In genomic region chr1:167292447-167292846, GRCm38 (mm10) we compare ENCODE assay signal across 9 mouse cellular contexts. TPM values are rescaled to one million over a fixed set of nuclear protein-coding genes. Genes with fewer than 3 reads are reported as not detected.
DNase-seq lines count a peak whose midpoint lies in the region; ATAC-seq and TF ChIP-seq lines count a peak whose summit lies in the region.
"Had no signal": no experiment of that assay in that cellular context is flagged by ENCODE, and none has a peak within 500 bp of the region (broad histone marks: within the 10 kb centered on the region; RNA-seq: fewer than 3 reads in every experiment).

No protein-coding gene starts in this region.

- no peaks in the 10 kb centered on the region for H3K27me3 ChIP-seq in heart, embryonic 11.5 days (ENCODE audit: control insufficient read depth, insufficient read depth, low read length)
- no peaks in the 10 kb centered on the region for H3K27me3 ChIP-seq in kidney, postnatal 0 days (ENCODE audit: insufficient read depth, low read length)
- no peaks in the 10 kb centered on the region for H3K27me3 ChIP-seq in thymus, adult 2 months (ENCODE audit: control insufficient read depth, insufficient read depth, low read length)

- DNase-seq in gastrocnemius, postnatal 10 days = peak; percentile 33
- DNase-seq in kidney, postnatal 0 days (ENCODE audit: low spot score) = peak; percentile 92
- peak; percentile 56 for DNase-seq in lung, postnatal 14 days
- no peak for DNase-seq in cerebellum, postnatal 10 days
- no peak for DNase-seq in thymus, adult 2 months
- no peak for DNase-seq in frontal cortex, postnatal 10 days (ENCODE audit: low spot score in 2 of 2)
- DNase-seq: right cerebral cortex, postnatal 25 days had no signal

- 0 out of 2 replicates have a peak overlapping the region, but pooled peaks have one; percentile 28 for H3K9ac ChIP-seq in heart, embryonic 11.5 days (ENCODE audit: low read depth, low read length)
- H3K9ac ChIP-seq in kidney, postnatal 0 days (ENCODE audit: low read depth, low read length) = no peak overlapping the region
- H3K9ac ChIP-seq: embryonic facial prominence, embryonic 12.5 days had no signal

- TF ChIP-seq POLR2A in thymus, adult 2 months (IDR thresholded peaks at IDR 0.05; ENCODE audit: control insufficient read depth, extremely low read depth, insufficient read depth, low read length, poor library complexity) = no peak

- no peaks in the 10 kb centered on the region for H3K36me3 ChIP-seq in heart, embryonic 11.5 days (ENCODE audit: control insufficient read depth, insufficient read depth, low read length)
- no peaks in the 10 kb centered on the region for H3K36me3 ChIP-seq in kidney, postnatal 0 days (ENCODE audit: insufficient read depth, low read length)
- no peaks in the 10 kb centered on the region for H3K36me3 ChIP-seq in thymus, adult 2 months (ENCODE audit: control insufficient read depth, insufficient read depth, low read length)
- H3K36me3 ChIP-seq: embryonic facial prominence, embryonic 12.5 days had no signal

- ATAC-seq in heart, embryonic 11.5 days (replicated peaks; ENCODE audit: insufficient number of reproducible peaks, low FRiP score, low TSS enrichment) = peak; percentile 49; the same call in 1 of the 2 replicates
- peak; percentile 65 for ATAC-seq in kidney, postnatal 0 days (replicated peaks; ENCODE audit: low FRiP score, low read depth)

- peaks cover 12% of the 10 kb centered on the region; the same call in 1 of the 2 replicates for H3K4me1 ChIP-seq in heart, embryonic 11.5 days (ENCODE audit: control insufficient read depth, insufficient read depth, low read length)
- 0 out of 2 replicates have a peak, but pooled peaks cover 7% of the 10 kb centered on the region for H3K4me1 ChIP-seq in kidney, postnatal 0 days (replicated peaks; ENCODE audit: insufficient read depth, low read length)
- H3K4me1 ChIP-seq in thymus, adult 2 months (replicated peaks; ENCODE audit: control insufficient read depth, insufficient read depth, low read length) = peaks cover 3% of the 10 kb centered on the region

- no peaks in the 10 kb centered on the region for H3K9me3 ChIP-seq in heart, embryonic 11.5 days (replicated peaks; ENCODE audit: control insufficient read depth, low read length)
- no peaks in the 10 kb centered on the region for H3K9me3 ChIP-seq in kidney, postnatal 0 days (replicated peaks; ENCODE audit: low read length)
- H3K9me3 ChIP-seq: embryonic facial prominence, embryonic 12.5 days had no signal

- no peak; the same call in 1 of the 2 replicates for TF ChIP-seq CTCF in kidney, postnatal 0 days (IDR thresholded peaks at IDR 0.05; ENCODE audit: low read depth)
- TF ChIP-seq CTCF in thymus, adult 2 months (IDR thresholded peaks at IDR 0.05; ENCODE audit: borderline replicate concordance, control insufficient read depth, extremely low read depth, insufficient read depth, low read length, poor library complexity) = no peak

- no peak overlapping the region for H3K4me3 ChIP-seq in heart, embryonic 11.5 days (ENCODE audit: low read depth, low read length)
- no peak overlapping the region for H3K4me3 ChIP-seq in kidney, postnatal 0 days (replicated peaks; ENCODE audit: low read depth, low read length)
- no peak overlapping the region for H3K4me3 ChIP-seq in thymus, adult 2 months (ENCODE audit: control insufficient read depth, insufficient read depth, low read length)
- H3K4me3 ChIP-seq: embryonic facial prominence, embryonic 12.5 days had no signal

- no peak overlapping the region for H3K27ac ChIP-seq in heart, embryonic 11.5 days (ENCODE audit: low read depth, low read length)
- no peak overlapping the region; the same call in 1 of the 2 replicates for H3K27ac ChIP-seq in kidney, postnatal 0 days
- H3K27ac ChIP-seq in thymus, adult 2 months (ENCODE audit: control insufficient read depth, insufficient read depth, low read length) = no peak overlapping the region
- H3K27ac ChIP-seq: embryonic facial prominence, embryonic 12.5 days had no signal

- 8% methylated on average over 11 of the region's 11 CpGs for WGBS in heart, embryonic 11.5 days (ENCODE audit: insufficient replicate concordance)
- 14% methylated on average over 11 of the region's 11 CpGs for WGBS in kidney, postnatal 0 days
- WGBS in thymus, adult 2 months = 80% methylated on average over 11 of the region's 11 CpGs

- H3K4me2 ChIP-seq in heart, embryonic 11.5 days = peak overlapping the region; percentile 42
- no peak overlapping the region for H3K4me2 ChIP-seq in kidney, postnatal 0 days (ENCODE audit: low read length)
- H3K4me2 ChIP-seq: embryonic facial prominence, embryonic 12.5 days had no signal

RNA-seq across cellular contexts. Expression of gene Uck2, which starts 7.3 kb away (rescaled TPM):
- total RNA-seq in gastrocnemius, postnatal 10 days (2021) = 10 to 100 TPM; 25.1 to 32.1 TPM
- polyA plus RNA-seq in heart, embryonic 11.5 days (2014; fragmentation: Nextera tagmentation; extraction: Ambion mirVana) = 66.6 and 71.2 TPM in 2 replicates
- 50.9 and 51.0 TPM in 2 replicates for polyA plus RNA-seq in kidney, postnatal 0 days (2015; fragmentation: Nextera tagmentation; extraction: Ambion mirVana)
- polyA plus RNA-seq in thymus, adult 2 months (2012; rRNA removed) = 107 and 117 TPM in 2 replicates

RNA-seq across cellular contexts. Expression of gene Tmco1, which starts 15.7 kb away (rescaled TPM):
- 10 to 100 TPM; 42.8 to 43.2 TPM for total RNA-seq in gastrocnemius, postnatal 10 days (2021)
- 96.1 and 98.9 TPM in 2 replicates for polyA plus RNA-seq in heart, embryonic 11.5 days (2014; fragmentation: Nextera tagmentation; extraction: Ambion mirVana)
- polyA plus RNA-seq in kidney, postnatal 0 days (2015; fragmentation: Nextera tagmentation; extraction: Ambion mirVana) = 134 and 137 TPM in 2 replicates
- 31.7 and 44.9 TPM in 2 replicates for polyA plus RNA-seq in thymus, adult 2 months (2012; rRNA removed)

RNA-seq across cellular contexts. Expression of gene Aldh9a1, which starts 57.3 kb away (rescaled TPM):
- 10 to 100 TPM in 1 of 2 experiments, 1 to 10 TPM in 1; 6.7 to 10.3 TPM for total RNA-seq in gastrocnemius, postnatal 10 days (2021)
- polyA plus RNA-seq in heart, embryonic 11.5 days (2014; fragmentation: Nextera tagmentation; extraction: Ambion mirVana) = 35.6 and 35.7 TPM in 2 replicates
- polyA plus RNA-seq in kidney, postnatal 0 days (2015; fragmentation: Nextera tagmentation; extraction: Ambion mirVana) = 54.3 and 64.6 TPM in 2 replicates
- 33.2 and 33.5 TPM in 2 replicates for polyA plus RNA-seq in thymus, adult 2 months (2012; rRNA removed)

Comparison
In these comparisons a context has a peak if more than half of its experiments do, and no peak if none do; other contexts are left out.
1. DNase-seq: peak in gastrocnemius, postnatal 10 days (single experiment), kidney, postnatal 0 days (single experiment) and lung, postnatal 14 days (single experiment); none in cerebellum, postnatal 10 days (0 of 2), thymus, adult 2 months (single experiment) and frontal cortex, postnatal 10 days (0 of 2).